Mouse (Mus musculus) small intestine, adult 2 months (tissue): ENCODE data around the gene Csmd2.

Source experiments
- CTCF ChIP-seq: fragments of 200-500 bp; IDR thresholded peaks from 2 replicates; pipeline ENCODE4 v1.5.1; 2012; ENCODE audit warnings: low read depth, mild to moderate bottlenecking, control low read depth, inconsistent platforms, low read length, moderate library complexity, mixed read lengths; ENCODE audit not compliant: insufficient replicate concordance, insufficient read length; ENCODE audit errors: extremely low read depth
- POLR2A ChIP-seq: fragments of 200-500 bp; IDR thresholded peaks from 2 replicates; pipeline ENCODE4 v1.6.1; 2012; ENCODE audit warnings: low read depth, mild to moderate bottlenecking, control low read depth, inconsistent platforms, low read length, moderate library complexity

- TF ChIP-seq POLR2A (no peak), CTCF (no peak)
These were observed 206.8 kb downstream of the Csmd2 start for GRCm38 (mm10) chr4:128194454-128194853.
